Mouse (Mus musculus): ENCODE measurements at regions not wholly inside any gene's neighbourhood (a gene's known extent, or its start where the extent isn't known, plus 50 kb on each side); places are given as distances from the start of the nearest gene placed in this dataset.
A peak's percentile ranks its signal among the peaks of the same experiment; 100 is the strongest.

DNA sequence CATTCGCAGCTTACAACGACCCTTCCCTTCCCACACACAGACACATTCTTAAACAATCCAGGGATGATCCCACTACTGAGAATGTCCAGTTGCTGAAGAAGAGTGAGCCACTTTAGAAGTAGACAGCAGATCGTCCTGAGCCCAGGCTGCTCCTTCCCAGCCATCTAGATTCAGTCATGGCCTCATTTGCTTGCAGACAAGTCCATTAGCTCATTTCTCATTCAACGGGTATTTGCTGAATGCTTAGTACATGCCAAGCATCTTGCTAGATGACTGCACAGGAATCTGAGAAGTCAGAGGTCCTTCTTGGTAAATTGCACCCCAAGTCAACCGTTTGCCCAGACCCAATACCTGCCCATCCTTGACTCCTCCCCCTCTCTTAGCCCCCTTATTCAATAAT is 57.8 kb downstream of the Ier5 start:
- H3K27ac ChIP-seq = peak overlapping the region; percentile 93
- no peaks in the 10 kb centered on the region for H3K9me3 ChIP-seq
- no peaks in the 10 kb centered on the region for H3K27me3 ChIP-seq (ENCODE audit: insufficient read depth, poor library complexity, severe bottlenecking)
- H3K36me3 ChIP-seq = no peaks in the 10 kb centered on the region
- DNase-seq (ENCODE audit: low spot score) = no peak
- peaks cover 41% of the 10 kb centered on the region for H3K4me1 ChIP-seq
- no peak overlapping the region for H3K4me3 ChIP-seq
- 75% methylated on average over 5 of the region's 5 CpGs for WGBS

DNA sequence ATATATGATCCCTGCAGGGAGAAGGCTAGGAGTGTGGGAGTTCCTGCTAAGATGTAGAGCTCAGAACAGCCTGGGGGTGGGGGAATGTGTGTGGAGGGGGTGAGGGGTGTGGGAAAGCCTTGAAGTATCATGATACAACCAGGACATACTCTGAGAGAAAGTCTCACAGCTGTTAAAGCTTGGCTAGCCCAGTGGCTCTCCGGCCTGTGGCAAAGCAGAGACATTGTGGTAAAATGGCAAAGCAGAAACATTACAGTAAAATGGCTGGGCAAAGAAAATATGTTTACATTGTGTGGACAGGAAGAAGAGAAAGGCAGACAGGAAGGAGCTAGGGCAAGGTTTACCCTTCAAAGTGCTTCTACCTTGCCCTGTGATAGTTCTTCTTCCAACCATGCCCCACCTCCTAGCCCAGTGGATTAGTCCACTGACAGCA is 58.5 kb downstream of the Ier5 start:
- 50% methylated on average over 1 of the region's 1 CpGs for WGBS
- H3K4me3 ChIP-seq = peak overlapping the region; percentile 44
- DNase-seq (ENCODE audit: low spot score) = no peak

DNA sequence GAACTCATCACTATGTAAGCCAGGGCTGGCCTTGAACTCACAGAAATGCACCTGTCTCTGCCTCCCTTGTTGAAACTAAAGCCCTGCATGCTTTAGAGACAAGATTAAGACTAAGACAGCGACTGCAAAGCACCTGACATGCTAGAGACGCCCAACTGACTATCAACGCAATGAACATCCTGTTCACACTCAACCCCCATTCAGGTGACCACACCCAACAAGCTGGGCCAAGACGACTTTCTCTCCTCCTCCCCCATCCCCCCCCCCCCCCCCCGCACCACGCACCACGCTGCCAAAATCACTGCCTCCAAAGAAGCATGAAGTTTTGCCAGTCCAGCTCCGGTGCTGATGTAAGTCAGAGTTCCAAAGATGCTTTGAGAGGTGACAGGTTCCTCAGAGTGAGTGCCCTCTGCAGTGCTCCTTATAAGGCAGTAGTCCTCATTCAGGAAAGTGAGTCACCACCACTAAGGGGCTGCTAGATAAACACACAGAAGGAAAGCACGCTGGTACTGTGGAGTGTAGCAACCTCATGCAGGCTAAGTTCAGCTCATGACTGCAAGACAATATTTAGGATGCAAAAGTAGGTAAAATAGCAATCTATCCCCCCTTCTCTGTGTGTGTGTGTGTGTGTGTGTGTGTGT is 59.2 kb downstream of the Ier5 start:
- peaks cover 44% of the 10 kb centered on the region for H3K4me1 ChIP-seq
- no peaks in the 10 kb centered on the region for H3K27me3 ChIP-seq (ENCODE audit: insufficient read depth, poor library complexity, severe bottlenecking)
- no peaks in the 10 kb centered on the region for H3K36me3 ChIP-seq
- DNase-seq (ENCODE audit: low spot score) = peak; percentile 91
- no peaks in the 10 kb centered on the region for H3K9me3 ChIP-seq
- peak overlapping the region; percentile 93 for H3K27ac ChIP-seq
- WGBS = 11% methylated on average over 9 of the region's 9 CpGs
- H3K4me3 ChIP-seq = peak overlapping the region; percentile 44

More for the DNA sequence above, 58.5 kb downstream of the Ier5 start:
- H3K36me3 ChIP-seq = no peaks in the 10 kb centered on the region
- peak overlapping the region; percentile 93 for H3K27ac ChIP-seq
- peaks cover 45% of the 10 kb centered on the region for H3K4me1 ChIP-seq
- H3K27me3 ChIP-seq (ENCODE audit: insufficient read depth, poor library complexity, severe bottlenecking) = no peaks in the 10 kb centered on the region
- H3K9me3 ChIP-seq = no peaks in the 10 kb centered on the region

DNA sequence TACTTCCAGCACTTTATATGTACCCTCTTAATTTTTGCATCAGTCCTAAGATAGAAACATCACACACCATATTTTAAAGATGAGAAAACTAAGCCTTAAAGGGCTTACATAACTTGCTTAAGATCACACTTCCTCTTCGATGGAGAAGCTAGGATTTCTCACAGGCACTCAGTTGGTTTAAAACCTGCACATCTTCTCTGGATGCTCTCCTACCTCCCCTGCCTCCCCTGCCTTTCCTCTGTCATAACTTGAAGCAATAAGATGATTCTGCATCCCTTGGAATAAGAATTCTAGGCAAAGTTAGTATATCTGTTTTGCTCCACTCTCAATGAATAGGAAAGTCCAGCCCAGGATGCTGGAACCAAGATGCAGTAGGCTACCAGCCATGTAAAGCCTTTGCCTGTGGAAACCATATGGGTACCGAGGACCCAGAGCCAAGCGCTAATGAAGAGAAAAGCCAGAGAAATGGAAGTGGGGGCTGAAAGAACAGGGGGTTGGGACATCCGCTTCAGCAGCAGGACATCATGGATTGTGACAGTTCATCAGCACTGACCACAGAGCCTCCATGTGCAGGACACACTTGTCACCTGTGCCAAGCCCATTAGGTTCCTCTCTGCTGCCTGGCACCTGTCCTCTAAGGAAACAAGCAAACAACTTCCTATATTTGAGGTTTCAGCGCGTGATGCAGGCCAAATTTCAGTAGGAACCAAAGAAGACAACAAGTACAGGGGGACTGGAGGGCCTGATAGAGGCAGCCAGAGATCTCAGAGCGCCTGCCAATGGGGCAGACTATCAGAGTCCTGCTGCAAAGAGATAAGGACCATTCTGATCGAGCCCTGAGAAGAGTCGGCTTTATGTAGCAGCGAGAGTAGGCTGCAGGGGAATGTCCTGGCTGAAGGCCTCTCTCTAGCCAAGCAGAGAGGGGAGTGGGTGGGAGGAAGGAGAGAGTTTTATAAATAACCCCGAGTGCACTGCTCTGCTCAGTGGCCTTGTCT is 60.5 kb downstream of the Ier5 start:
- no peak overlapping the region for H3K4me3 ChIP-seq
- H3K27ac ChIP-seq = peak overlapping the region; percentile 93
- DNase-seq (ENCODE audit: low spot score) = peak; percentile 94

DNA sequence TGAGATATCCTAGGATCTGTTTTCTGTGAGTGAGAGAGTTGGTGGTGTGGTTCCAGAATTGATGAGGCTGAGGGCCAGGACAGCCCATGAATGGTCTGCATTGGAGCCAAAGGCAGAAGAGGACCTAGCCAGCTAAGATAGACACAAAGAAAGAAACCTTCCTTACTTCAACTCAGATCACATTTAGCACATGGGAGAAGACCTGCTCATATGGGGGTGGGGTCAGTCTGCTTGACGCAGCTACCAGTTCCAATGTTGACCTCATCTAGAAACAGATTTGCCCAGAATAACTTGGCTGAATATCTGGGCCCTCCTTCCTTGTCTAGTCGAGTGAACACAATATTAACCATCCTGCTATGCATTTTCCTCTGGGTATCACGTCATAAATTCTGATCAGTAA is 62.0 kb downstream of the Ier5 start:
- no peaks in the 10 kb centered on the region for H3K36me3 ChIP-seq
- WGBS = 80% methylated on average over 3 of the region's 3 CpGs
- no peak for DNase-seq (ENCODE audit: low spot score)
- no peaks in the 10 kb centered on the region for H3K27me3 ChIP-seq (ENCODE audit: insufficient read depth, poor library complexity, severe bottlenecking)
- H3K4me3 ChIP-seq = no peak overlapping the region
- peaks cover 44% of the 10 kb centered on the region for H3K4me1 ChIP-seq
- H3K9me3 ChIP-seq = no peaks in the 10 kb centered on the region
- H3K27ac ChIP-seq = peak overlapping the region; percentile 52; the same call in 1 of the 2 replicates

More for the DNA sequence above, 60.5 kb downstream of the Ier5 start:
- Histone ChIP-seq H3K36me3 (no peaks in the 10 kb centered on the region), H3K9me3 (no peaks in the 10 kb centered on the region), H3K4me1 (peaks cover 44% of the 10 kb centered on the region), H3K27me3 (ENCODE audit: insufficient read depth, poor library complexity, severe bottlenecking) (no peaks in the 10 kb centered on the region)
- 36% methylated on average over 11 of the region's 11 CpGs for WGBS

DNA sequence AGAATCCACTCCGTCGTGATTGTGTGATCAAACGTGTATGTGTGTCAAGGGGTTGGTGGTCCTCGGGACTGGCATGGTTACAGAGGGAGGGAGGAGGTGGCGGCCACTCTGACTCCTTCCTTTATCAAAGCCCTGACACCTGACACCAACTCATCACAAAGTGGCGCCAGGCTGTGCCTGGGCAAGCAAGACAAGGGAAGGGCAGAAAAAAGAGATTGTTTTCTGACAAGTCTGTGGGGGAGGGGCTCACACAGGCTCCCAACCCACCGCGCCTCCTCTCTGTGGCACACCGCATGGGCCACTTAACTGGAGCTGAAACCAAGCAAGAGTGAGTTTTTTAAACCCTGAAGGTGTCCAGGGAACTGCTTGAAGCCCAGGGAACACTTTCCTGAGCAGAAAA is 68.5 kb downstream of the Ier5 start:
- Histone ChIP-seq H3K27ac (peak overlapping the region; percentile 85), H3K9me3 (no peaks in the 10 kb centered on the region), H3K4me1 (peaks cover 43% of the 10 kb centered on the region), H3K36me3 (no peaks in the 10 kb centered on the region), H3K27me3 (ENCODE audit: insufficient read depth, poor library complexity, severe bottlenecking) (no peaks in the 10 kb centered on the region), H3K4me3 (no peak overlapping the region)
- 4% methylated on average over 9 of the region's 9 CpGs for WGBS
- DNase-seq (ENCODE audit: low spot score) = peak; percentile 84

DNA sequence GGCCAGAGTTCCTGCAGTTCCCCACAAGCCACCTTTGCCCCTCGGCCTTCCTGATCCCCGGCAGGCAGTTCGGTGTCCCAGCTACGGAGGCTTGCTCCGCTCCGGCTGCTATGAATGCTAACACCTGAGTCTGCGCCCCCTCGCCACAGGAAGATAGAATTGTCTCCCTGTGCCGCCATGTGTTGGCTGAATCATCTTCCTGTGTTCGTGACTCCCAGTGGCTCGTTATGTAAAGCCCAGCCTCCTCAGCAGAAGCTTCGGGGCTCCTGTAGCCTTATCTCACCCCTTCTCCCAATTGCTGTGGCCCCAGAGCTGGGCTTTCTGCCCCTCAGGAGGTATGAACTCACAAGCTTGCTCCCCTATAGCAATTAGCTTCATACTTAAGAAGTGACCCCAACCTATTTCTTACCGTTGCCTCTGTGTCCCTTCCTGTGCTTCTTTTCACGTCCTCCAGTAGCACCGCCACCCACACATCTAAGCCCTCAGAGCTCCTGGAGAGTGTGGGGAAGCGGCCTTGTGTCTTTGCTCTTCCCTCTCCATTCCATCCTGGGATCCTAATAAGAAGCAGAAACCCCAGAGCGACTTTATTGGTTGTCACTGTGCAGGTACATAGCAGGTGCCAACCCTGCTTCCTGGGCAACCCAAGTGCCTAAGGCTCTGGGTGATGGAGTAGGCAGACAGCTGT is 70.1 kb downstream of the Ier5 start:
- Histone ChIP-seq H3K36me3 (no peaks in the 10 kb centered on the region), H3K9me3 (no peaks in the 10 kb centered on the region), H3K4me1 (peaks cover 42% of the 10 kb centered on the region), H3K27me3 (ENCODE audit: insufficient read depth, poor library complexity, severe bottlenecking) (no peaks in the 10 kb centered on the region), H3K27ac (peak overlapping the region; percentile 72), H3K4me3 (peak overlapping the region; percentile 28)
- no peak for DNase-seq (ENCODE audit: low spot score)
- 48% methylated on average over 17 of the region's 17 CpGs for WGBS

DNA sequence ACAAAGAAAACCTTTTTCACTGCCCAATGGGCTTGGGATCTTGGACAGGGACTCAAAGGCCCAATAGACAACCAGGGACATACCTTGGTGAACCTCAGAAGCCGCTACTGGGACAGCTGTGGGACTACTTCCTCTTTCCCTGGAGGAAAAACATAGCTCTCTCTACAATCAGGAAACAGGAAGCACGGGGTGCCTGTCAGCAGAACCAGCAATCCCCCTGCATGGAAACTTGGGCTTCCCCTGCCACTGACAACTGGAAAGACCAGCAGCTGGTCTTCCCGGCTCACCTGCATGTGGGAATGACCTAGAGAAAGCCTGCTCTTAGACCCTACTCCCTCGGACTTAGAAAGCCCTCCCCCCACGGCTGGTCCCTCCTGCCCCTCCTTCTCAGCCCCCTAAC is 70.7 kb downstream of the Ier5 start:
- peaks cover 42% of the 10 kb centered on the region for H3K4me1 ChIP-seq
- no peaks in the 10 kb centered on the region for H3K36me3 ChIP-seq
- H3K4me3 ChIP-seq = peak overlapping the region; percentile 28
- 25% methylated on average over 5 of the region's 5 CpGs for WGBS
- H3K27me3 ChIP-seq (ENCODE audit: insufficient read depth, poor library complexity, severe bottlenecking) = no peaks in the 10 kb centered on the region
- no peaks in the 10 kb centered on the region for H3K9me3 ChIP-seq
- DNase-seq (ENCODE audit: low spot score) = no peak
- peak overlapping the region; percentile 72 for H3K27ac ChIP-seq

DNA sequence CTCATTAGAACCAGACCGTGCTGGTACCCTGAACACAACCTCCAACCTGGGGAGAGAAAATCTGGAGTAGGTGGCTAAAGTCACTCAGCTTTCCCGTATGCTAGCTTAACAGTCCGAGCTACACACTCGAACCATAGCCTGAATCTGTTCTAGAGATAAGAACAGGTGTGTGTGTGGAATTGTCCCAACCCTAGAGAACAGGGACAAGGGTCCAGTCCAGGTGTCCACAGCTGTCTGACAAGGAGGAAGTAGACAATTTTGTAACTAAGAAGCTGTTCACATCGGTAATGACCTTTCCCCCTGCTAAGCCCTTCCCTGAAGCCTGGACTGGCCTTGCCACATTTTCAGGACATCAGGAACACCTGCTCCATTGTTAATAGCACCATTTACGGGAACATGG is 71.3 kb downstream of the Ier5 start:
- Histone ChIP-seq H3K27me3 (ENCODE audit: insufficient read depth, poor library complexity, severe bottlenecking) (no peaks in the 10 kb centered on the region), H3K36me3 (no peaks in the 10 kb centered on the region), H3K27ac (peak overlapping the region; percentile 72), H3K9me3 (no peaks in the 10 kb centered on the region), H3K4me3 (no peak overlapping the region), H3K4me1 (peaks cover 42% of the 10 kb centered on the region)
- WGBS = 63% methylated on average over 6 of the region's 6 CpGs
- DNase-seq (ENCODE audit: low spot score) = no peak

DNA sequence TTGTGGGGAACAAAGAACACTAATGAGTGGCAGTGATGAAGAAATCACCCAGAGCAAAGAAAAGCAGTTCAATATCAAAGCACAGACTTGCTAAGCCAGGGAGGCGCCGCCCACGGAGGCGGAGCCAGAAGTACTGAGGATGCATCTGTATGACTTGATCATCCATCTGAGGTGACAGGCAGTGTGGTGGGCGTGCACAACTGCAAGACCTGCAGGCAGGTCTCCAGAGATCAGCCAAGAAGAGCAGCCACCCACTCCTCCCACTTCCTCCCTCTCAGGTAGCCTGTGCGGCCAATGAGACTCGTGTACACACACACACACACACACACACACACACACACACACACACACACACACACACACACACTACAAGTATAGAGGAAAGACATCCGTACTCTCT is 71.9 kb downstream of the Ier5 start:
- H3K36me3 ChIP-seq = no peaks in the 10 kb centered on the region
- no peak overlapping the region for H3K4me3 ChIP-seq
- DNase-seq (ENCODE audit: low spot score) = no peak
- H3K27me3 ChIP-seq (ENCODE audit: insufficient read depth, poor library complexity, severe bottlenecking) = no peaks in the 10 kb centered on the region
- 69% methylated on average over 8 of the region's 8 CpGs for WGBS
- H3K9me3 ChIP-seq = no peaks in the 10 kb centered on the region
- H3K27ac ChIP-seq = no peak overlapping the region
- peaks cover 42% of the 10 kb centered on the region for H3K4me1 ChIP-seq

DNA sequence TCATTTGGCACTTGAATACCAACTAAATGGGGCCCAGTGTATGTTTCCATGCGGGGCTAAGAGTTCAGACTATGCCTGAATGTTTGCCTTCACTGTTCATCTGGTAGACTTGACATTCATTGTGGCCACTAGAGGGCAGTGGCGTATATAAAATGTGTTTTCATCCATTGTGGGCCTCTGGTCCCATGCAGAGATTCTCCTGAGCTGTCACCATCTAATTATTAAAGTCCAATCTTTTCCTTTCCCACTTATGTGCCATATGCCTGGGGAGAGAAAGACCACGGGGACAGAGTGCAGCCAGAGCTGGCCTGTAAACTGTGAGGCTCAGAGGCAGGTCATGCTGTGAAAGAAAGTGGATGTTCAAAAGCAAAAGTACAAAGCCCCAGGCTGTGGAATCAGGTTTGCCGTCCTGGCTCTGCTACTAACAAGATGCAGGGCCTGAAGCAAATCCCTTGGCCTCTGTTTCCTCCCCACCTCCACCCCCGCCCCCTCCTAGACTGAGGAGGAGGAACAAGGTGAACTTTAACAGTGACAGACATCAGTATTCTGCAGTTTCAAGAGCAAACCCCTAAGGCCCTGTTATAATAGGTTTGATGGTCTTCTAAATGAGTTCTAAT is 73.5 kb downstream of the Ier5 start:
- no peaks in the 10 kb centered on the region for H3K9me3 ChIP-seq
- peaks cover 34% of the 10 kb centered on the region for H3K4me1 ChIP-seq
- H3K4me3 ChIP-seq = no peak overlapping the region
- no peaks in the 10 kb centered on the region for H3K36me3 ChIP-seq
- DNase-seq (ENCODE audit: low spot score) = peak; percentile 87
- H3K27me3 ChIP-seq (ENCODE audit: insufficient read depth, poor library complexity, severe bottlenecking) = no peaks in the 10 kb centered on the region
- peak overlapping the region; percentile 36; the same call in 1 of the 2 replicates for H3K27ac ChIP-seq
- WGBS = 14% methylated on average over 5 of the region's 5 CpGs

DNA sequence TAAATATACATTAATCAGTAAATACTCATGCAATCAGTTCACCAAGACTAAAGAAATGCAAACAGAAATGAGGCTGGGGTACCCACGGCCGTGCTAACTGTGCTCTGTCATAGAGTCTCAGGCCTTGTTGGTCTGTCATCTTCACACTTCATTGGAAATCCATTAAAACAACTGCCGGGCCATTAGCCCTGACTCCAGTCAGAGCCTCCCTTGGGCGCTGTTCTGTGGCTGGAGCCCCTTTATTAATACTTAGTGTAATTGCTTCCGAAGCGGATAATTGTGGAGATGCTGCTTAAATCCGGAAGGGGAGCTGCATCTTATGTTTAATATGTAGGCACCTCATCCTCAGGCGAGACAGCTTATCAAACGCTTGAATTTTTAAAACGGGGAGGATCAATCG is 76.1 kb downstream of the Ier5 start:
- H3K9me3 ChIP-seq = no peaks in the 10 kb centered on the region
- peaks cover 11% of the 10 kb centered on the region for H3K4me1 ChIP-seq
- no peak overlapping the region for H3K27ac ChIP-seq
- WGBS = 71% methylated on average over 11 of the region's 11 CpGs
- no peaks in the 10 kb centered on the region for H3K36me3 ChIP-seq
- no peak for DNase-seq (ENCODE audit: low spot score)
- H3K27me3 ChIP-seq (ENCODE audit: insufficient read depth, poor library complexity, severe bottlenecking) = no peaks in the 10 kb centered on the region
- no peak overlapping the region for H3K4me3 ChIP-seq
